Mouse (Mus musculus): ENCODE measurements at regions not wholly inside any gene's neighbourhood (a gene's known extent, or its start where the extent isn't known, plus 50 kb on each side); places are given as distances from the start of the nearest gene placed in this dataset.

GRCm38 (mm10) chr2:9435155-9435872, 445.7 kb upstream of the 4930412O13Rik start:
- no peak for DNase-seq

DNA sequence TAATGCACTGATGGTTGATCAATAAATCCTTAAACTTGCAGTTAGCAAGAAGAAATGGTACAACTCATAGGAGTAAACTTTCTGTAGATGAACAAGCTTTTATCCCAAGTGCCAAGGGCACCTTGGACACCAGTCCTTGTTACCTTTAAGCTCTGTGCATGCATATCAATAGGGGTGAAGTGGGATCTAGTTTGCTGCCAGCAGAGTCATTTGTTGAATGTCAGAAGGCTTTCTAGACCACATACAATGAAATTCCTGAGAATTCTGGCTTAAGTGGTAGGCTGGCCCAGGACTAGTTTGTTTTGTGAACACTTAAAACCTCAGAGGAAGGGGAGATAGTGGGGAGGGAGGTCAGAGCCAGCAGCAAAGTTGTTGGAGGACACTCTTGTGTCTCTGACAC, 437.9 kb upstream of the 4930412O13Rik start:
- DNase-seq = no peak

- no peak for DNase-seq
Observed at GRCm38 (mm10) chr2:9445826-9446225, 435.2 kb upstream of the 4930412O13Rik start.

DNA sequence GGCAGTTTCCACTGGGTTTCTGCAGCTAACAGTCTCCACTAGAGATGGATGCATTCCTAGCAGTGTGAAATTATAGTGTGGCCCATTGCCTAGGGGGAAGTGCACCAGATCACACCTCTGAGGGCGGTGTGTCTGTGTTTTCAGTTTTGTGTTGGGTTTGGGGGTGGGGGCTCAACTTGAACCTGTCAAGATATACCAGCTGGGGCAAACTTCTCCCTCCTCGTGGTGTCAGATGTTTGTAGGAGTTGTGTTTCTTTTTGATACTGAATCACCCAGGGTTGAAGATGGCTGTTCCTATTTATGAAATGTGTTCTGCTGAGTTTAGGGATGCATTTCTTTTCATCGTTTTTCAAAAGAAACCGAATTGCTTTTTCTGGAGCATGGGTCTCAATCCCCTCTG, 416.6 kb upstream of the 4930412O13Rik start:
- DNase-seq = no peak

- DNase-seq = no peak
Observed at GRCm38 (mm10) chr2:9464818-9465217, 416.2 kb upstream of the 4930412O13Rik start.

DNA sequence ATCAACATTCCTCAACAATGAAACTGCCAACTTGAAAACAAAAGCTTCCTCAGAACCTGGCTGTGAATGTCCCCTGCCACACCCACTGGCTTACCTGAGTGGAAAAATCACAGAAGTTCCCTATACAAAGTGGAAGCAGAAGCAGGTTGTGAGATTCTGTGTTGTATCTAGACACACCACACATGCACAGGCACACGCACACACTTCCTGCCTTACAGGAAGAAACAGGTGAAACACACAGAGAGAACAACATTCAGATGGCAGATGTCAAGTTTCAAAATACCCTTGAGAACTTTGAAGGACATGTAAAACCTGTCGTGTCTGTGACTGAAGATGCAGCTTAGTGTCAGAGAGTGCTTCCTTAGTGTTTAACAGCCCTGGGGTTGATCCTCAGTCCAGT, 413.5 kb upstream of the 4930412O13Rik start:
- DNase-seq = no peak

DNA sequence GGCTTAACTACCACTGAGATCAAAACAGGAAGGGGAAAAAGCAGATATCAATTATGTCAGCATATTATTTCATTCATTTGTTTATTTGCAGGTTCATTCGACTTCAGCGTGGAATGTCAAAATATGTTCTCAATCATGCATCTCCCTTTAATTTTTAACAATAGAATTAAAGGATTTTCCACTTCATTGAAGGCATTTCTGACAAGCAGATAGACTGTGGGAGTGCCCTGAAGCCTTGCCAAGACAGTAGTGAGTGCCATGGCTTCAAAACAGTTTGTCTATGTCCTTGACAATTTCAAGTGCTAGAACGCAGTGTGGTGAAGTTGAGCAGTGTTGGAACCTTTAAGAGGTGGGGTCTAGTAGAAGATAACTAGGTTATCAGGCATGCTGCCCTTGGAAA, 412.4 kb upstream of the 4930412O13Rik start:
- DNase-seq = no peak

DNA sequence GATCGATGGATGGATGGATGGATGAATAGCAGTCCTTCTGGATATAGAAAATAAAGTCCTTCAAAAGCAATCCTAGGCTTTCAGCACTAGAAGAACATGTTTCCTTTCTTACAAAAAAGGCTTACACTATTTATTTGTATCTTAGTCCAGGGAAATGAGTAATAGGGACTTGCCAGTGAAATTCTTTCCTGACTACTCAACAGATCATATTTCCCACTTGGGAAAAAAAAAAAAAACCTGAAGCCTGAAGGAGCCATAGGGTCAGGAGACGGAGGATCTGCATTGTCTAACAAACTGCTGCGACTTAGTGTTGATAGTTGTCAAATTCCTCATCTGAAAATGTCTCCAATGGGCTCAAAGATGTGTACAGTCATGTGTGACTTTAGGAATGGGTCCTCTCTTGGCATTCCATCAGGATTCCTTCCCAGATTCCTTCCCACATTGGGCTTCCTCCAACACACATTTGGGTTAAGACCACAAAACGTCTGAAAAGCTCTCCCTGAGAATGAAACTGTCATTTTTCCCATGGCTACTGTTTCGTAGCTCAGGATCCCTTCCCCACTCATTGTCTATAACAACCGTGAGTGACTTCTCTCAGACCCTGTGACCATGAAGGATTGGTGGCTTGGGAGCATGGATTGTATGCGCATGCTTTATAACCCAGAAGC, 399.2 kb upstream of the 4930412O13Rik start:
- DNase-seq = no peak

DNA sequence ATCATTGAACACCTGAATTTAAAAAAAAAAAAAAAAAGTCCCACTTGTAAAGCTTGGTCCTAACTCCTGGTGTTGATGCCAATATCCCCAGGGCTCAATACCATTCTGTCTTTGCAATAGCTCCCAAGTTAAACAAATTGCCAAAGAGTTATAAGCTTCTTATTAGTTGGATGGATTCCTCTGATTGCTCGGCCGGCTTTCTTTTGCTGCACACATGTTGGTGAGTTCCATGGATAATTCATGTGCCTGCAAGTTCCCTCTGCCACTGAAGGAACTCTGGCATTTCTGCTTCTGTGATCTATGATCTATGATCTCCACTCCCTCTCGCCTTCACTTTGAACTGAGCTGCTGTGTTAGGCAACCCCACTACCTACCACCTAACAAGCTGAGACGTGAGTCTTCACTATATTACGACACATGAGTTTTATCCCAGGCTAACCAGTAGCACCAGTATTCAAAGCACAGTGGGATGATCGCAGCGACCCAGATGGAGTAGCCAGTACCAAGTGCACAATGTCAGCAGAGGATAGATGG, 393.6 kb upstream of the 4930412O13Rik start:
- DNase-seq = no peak

- DNase-seq = no peak
Observed at GRCm38 (mm10) chr2:9493606-9494145, 387.4 kb upstream of the 4930412O13Rik start.

DNA sequence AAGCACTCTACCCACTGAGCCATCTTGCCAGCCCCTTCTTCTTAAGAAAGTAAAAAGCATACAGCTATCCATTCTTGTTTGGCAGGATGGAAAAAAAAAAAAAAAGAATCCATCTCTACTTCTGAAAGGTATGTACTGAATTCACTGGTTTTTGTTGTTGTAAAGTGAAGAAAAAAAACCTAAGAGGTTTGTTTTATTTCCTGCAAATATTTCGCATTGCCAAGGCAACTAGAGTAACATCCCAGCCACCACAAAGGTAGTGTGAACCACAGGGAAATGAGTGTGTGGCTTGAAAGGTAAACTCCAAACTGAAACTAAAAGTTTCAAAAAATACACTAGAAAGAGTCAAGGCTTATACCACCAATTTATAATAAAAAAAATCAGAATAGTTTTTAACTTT, 361.0 kb upstream of the 4930412O13Rik start:
- DNase-seq = no peak

- DNase-seq = no peak
Observed at GRCm38 (mm10) chr2:9525910-9526309, 355.1 kb upstream of the 4930412O13Rik start.

DNA sequence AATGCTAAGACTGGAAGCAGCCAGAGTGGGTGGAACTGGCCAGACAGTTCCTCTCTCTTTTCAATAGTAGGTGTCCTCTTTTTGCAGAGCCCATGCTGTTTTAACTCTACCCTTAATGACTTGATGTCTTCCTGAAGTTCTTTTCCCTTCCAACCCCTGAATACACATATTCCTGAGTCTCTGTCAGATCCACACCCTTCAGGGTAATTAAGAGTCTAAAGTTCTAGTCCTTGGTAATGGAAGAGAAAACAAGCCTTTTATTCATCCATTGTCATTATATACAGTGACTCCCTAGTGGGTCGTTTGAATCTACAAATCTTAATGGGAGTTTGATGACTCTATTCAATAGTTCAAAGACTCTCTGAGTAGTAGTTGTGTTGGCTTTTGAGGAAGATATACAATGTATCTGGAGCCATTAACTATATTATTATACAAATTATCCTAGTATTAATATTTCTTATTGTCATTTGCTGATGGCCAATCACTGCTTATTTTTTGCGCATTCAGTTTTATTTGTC, 345.9 kb upstream of the 4930412O13Rik start:
- no peak for DNase-seq

GRCm38 (mm10) chr2:9547771-9548590, 333.1 kb upstream of the 4930412O13Rik start:
- DNase-seq = no peak

DNA sequence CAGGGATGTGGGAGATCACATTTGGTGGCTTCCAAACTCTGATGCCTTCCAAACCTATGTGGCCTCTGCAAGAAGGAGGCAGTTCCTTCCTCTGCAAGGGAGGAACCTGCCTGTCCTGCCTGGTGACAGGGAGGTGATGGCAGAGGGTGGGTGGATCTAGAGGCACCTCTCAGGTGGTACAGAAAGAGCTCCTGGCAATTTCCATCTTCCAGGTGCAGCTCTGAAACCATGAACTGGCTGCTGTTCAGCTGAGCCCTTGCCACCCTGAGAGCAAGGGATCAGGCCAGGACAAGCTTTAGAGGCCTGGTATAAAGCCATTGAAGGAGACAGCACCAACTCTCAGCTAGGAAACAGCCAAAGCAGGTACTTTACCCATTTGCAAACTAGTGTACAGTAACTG, 327.7 kb upstream of the 4930412O13Rik start:
- DNase-seq = no peak

- DNase-seq = no peak
Observed at GRCm38 (mm10) chr2:9564487-9565043, 316.5 kb upstream of the 4930412O13Rik start.

DNA sequence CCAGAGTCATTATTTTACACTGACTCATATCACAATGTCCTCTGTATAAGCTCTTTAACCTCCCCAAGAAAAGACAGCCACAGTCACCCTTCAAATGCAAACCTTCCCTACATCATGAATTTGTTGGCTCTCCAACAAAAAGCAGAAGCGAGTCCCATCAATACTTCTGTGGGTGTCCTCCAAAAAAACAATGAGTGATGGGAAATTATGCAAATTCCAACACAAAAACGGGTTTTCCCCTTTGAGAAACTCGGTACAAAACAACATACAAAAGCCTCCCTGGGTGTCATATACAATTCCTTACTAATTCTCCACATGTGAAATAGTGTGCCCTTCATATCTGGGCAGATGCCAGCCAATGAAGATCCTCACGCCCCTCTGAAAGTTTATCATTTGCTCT, 311.8 kb upstream of the 4930412O13Rik start:
- no peak for DNase-seq

DNA sequence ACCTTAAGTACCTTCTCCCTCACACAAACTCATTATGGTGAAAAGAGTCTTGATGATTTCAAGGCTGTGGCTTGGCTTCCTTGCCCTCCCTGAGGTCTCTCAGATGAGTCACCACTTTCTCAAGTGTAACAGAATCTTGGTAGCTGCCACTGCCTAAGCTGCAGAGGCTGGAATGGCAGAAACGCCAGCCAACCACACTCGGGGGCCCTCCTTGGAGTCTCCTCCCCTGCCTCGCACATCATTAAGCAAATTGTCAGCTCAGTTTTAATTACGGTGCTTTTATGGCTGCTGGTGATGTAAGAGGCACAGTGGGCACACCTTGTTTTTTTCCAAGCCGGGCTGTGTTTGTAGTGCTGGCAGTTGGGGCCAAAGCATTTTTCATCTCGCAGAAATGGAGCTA, 306.9 kb upstream of the 4930412O13Rik start:
- no peak for DNase-seq

DNA sequence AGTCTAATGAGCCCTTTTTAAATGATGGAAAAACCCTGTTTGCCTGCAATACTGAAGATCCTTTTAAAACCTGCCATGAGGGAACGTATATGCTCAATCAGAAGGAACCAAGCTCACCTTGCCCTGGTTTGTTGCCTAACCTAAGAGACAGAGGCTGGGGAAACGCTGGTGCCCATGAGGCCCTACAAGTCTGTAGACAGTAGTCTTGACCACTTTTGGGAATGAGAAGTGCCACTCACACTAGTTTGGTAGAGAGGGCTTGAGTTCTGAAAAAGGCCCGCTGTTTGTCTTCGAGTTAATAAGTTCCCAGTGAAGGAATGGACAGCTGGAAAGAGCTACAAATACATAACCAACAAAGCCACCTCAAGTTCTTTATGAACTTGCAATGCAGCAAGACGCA, 306.4 kb upstream of the 4930412O13Rik start:
- no peak for DNase-seq

GRCm38 (mm10) chr2:9577868-9578267, 303.2 kb upstream of the 4930412O13Rik start:
- DNase-seq = no peak

- no peak for DNase-seq
Observed at GRCm38 (mm10) chr2:9587389-9587788, 293.7 kb upstream of the 4930412O13Rik start.

DNA sequence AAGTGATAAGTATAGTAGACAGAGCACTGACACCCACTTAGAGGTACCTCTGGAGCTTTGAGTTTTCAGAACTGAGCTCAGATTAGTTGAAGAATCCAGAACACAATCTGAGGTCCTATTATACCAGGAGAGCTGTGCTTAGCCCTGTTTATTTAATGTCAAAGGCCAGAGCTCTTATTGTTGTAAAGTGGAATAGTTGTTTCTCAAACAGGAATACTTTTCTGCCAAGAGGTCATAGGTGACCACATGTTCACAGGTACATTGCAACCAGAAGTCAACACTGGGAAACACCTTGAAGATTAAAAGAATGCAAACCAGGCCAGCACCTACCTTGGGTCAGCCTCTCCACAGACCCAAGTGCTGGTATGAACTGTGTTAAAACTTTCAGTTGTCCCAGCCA, 291.9 kb upstream of the 4930412O13Rik start:
- no peak for DNase-seq

All from gastrocnemius, postnatal 25 days (tissue).